Mouse (Mus musculus): Measurements from ENCODE around the gene Tmem108. TPM values are rescaled to one million over a fixed set of nuclear protein-coding genes. Genes with fewer than 3 reads are reported as not detected.

Gene Tmem108
- polyA plus RNA-seq, 1 experiment from 2014 or later, result 33.0 TPM

GRCm38 (mm10) chr9:103471784-103472183, 289.9 kb downstream of the Tmem108 start:
- Histone ChIP-seq H3K4me1 (peaks cover 29% of the 10 kb centered on the region), H3K27me3 (replicated peaks) (no peaks in the 10 kb centered on the region), H3K9me3 (no peaks in the 10 kb centered on the region), H3K4me3 (no peak overlapping the region), H3K36me3 (replicated peaks) (no peaks in the 10 kb centered on the region), H3K27ac (0 out of 2 replicates have a peak overlapping the region, but pooled peaks have one; percentile 1), H3K4me2 (peak overlapping the region; percentile 23; the same call in 1 of the 2 replicates), H3K9ac (no peak overlapping the region)
- 12% methylated on average over 11 of the region's 11 CpGs for WGBS
- no peak for ATAC-seq (replicated peaks)

GRCm38 (mm10) chr9:103469516-103469915, 292.1 kb downstream of the Tmem108 start:
- Histone ChIP-seq H3K4me2 (no peak overlapping the region), H3K9me3 (no peaks in the 10 kb centered on the region), H3K9ac (no peak overlapping the region), H3K4me1 (peaks cover 35% of the 10 kb centered on the region), H3K4me3 (no peak overlapping the region), H3K27ac (no peak overlapping the region), H3K36me3 (replicated peaks) (no peaks in the 10 kb centered on the region), H3K27me3 (replicated peaks) (no peaks in the 10 kb centered on the region)
- WGBS, result 75% methylated on average over 5 of the region's 5 CpGs
- no peak for ATAC-seq (replicated peaks)

- Histone ChIP-seq H3K27ac (no peak overlapping the region), H3K9me3 (no peaks in the 10 kb centered on the region), H3K4me2 (no peak overlapping the region), H3K4me1 (peaks cover 29% of the 10 kb centered on the region), H3K27me3 (replicated peaks) (no peaks in the 10 kb centered on the region), H3K36me3 (replicated peaks) (no peaks in the 10 kb centered on the region), H3K9ac (no peak overlapping the region), H3K4me3 (no peak overlapping the region)
- no peak for ATAC-seq (replicated peaks)
- 75% methylated on average over 7 of the region's 7 CpGs for WGBS
Observed at GRCm38 (mm10) chr9:103468911-103469310, 292.7 kb downstream of the Tmem108 start.

GRCm38 (mm10) chr9:103465711-103466220, 295.9 kb downstream of the Tmem108 start:
- Histone ChIP-seq H3K36me3 (replicated peaks) (no peaks in the 10 kb centered on the region), H3K9ac (no peak overlapping the region), H3K4me2 (0 out of 2 replicates have a peak overlapping the region, but pooled peaks have one; percentile 5), H3K4me3 (no peak overlapping the region), H3K4me1 (peaks cover 15% of the 10 kb centered on the region), H3K9me3 (no peaks in the 10 kb centered on the region), H3K27ac (peak overlapping the region; percentile 76), H3K27me3 (replicated peaks) (no peaks in the 10 kb centered on the region)
- WGBS, result 10% methylated on average over 13 of the region's 13 CpGs
- peak; percentile 85 for ATAC-seq (replicated peaks)

GRCm38 (mm10) chr9:103465293-103465692, 296.3 kb downstream of the Tmem108 start:
- 8% methylated on average over 1 of the region's 1 CpGs for WGBS
- peaks cover 12% of the 10 kb centered on the region for H3K4me1 ChIP-seq
- H3K4me2 ChIP-seq, result 0 out of 2 replicates have a peak overlapping the region, but pooled peaks have one; percentile 5
- peak; percentile 72; the same call in 1 of the 2 replicates for ATAC-seq (replicated peaks)
- no peaks in the 10 kb centered on the region for H3K27me3 ChIP-seq (replicated peaks)
- H3K4me3 ChIP-seq, result no peak overlapping the region
- no peaks in the 10 kb centered on the region for H3K9me3 ChIP-seq
- no peaks in the 10 kb centered on the region for H3K36me3 ChIP-seq (replicated peaks)
- H3K27ac ChIP-seq, result peak overlapping the region; percentile 76
- H3K9ac ChIP-seq, result no peak overlapping the region

GRCm38 (mm10) chr9:103463833-103464232, 297.8 kb downstream of the Tmem108 start:
- no peaks in the 10 kb centered on the region for H3K9me3 ChIP-seq
- no peaks in the 10 kb centered on the region for H3K27me3 ChIP-seq (replicated peaks)
- H3K4me2 ChIP-seq, result no peak overlapping the region
- no peak overlapping the region for H3K27ac ChIP-seq
- H3K36me3 ChIP-seq (replicated peaks), result no peaks in the 10 kb centered on the region
- no peak for ATAC-seq (replicated peaks)
- H3K9ac ChIP-seq, result no peak overlapping the region
- no peak overlapping the region for H3K4me3 ChIP-seq
- 63% methylated on average over 6 of the region's 6 CpGs for WGBS
- H3K4me1 ChIP-seq, result peaks cover 12% of the 10 kb centered on the region

GRCm38 (mm10) chr9:103459839-103460238, 301.8 kb downstream of the Tmem108 start:
- H3K36me3 ChIP-seq (replicated peaks), result no peaks in the 10 kb centered on the region
- no peak overlapping the region for H3K9ac ChIP-seq
- no peaks in the 10 kb centered on the region for H3K4me1 ChIP-seq
- H3K27ac ChIP-seq, result no peak overlapping the region
- no peaks in the 10 kb centered on the region for H3K27me3 ChIP-seq (replicated peaks)
- ATAC-seq (replicated peaks), result no peak
- H3K4me2 ChIP-seq, result no peak overlapping the region
- H3K9me3 ChIP-seq, result no peaks in the 10 kb centered on the region
- no peak overlapping the region for H3K4me3 ChIP-seq
- WGBS, result 59% methylated on average over 2 of the region's 2 CpGs

- H3K4me1 ChIP-seq, result no peaks in the 10 kb centered on the region
- no peaks in the 10 kb centered on the region for H3K9me3 ChIP-seq
- ATAC-seq (replicated peaks), result no peak
- WGBS, result 97% methylated on average over 1 of the region's 1 CpGs
- H3K27me3 ChIP-seq (replicated peaks), result no peaks in the 10 kb centered on the region
- no peaks in the 10 kb centered on the region for H3K36me3 ChIP-seq (replicated peaks)
- H3K4me3 ChIP-seq, result no peak overlapping the region
- H3K4me2 ChIP-seq, result no peak overlapping the region
- H3K9ac ChIP-seq, result no peak overlapping the region
- H3K27ac ChIP-seq, result no peak overlapping the region
Observed at GRCm38 (mm10) chr9:103459307-103459706, 302.3 kb downstream of the Tmem108 start.

GRCm38 (mm10) chr9:103449651-103450050, 312.0 kb downstream of the Tmem108 start:
- no peak overlapping the region for H3K27ac ChIP-seq
- no peaks in the 10 kb centered on the region for H3K27me3 ChIP-seq (replicated peaks)
- no peak overlapping the region for H3K4me3 ChIP-seq
- ATAC-seq (replicated peaks), result no peak
- no peaks in the 10 kb centered on the region for H3K36me3 ChIP-seq (replicated peaks)
- H3K9ac ChIP-seq, result no peak overlapping the region
- H3K9me3 ChIP-seq, result no peaks in the 10 kb centered on the region
- H3K4me2 ChIP-seq, result no peak overlapping the region
- 65% methylated on average over 6 of the region's 6 CpGs for WGBS
- H3K4me1 ChIP-seq, result peaks cover 2% of the 10 kb centered on the region; the same call in 1 of the 2 replicates

GRCm38 (mm10) chr9:103449092-103449491, 312.5 kb downstream of the Tmem108 start:
- H3K4me1 ChIP-seq, result peaks cover 6% of the 10 kb centered on the region
- no peaks in the 10 kb centered on the region for H3K36me3 ChIP-seq (replicated peaks)
- H3K9ac ChIP-seq, result no peak overlapping the region
- H3K4me3 ChIP-seq, result no peak overlapping the region
- H3K27ac ChIP-seq, result no peak overlapping the region
- ATAC-seq (replicated peaks), result no peak
- no peak overlapping the region for H3K4me2 ChIP-seq
- H3K9me3 ChIP-seq, result no peaks in the 10 kb centered on the region
- 88% methylated on average over 7 of the region's 7 CpGs for WGBS
- H3K27me3 ChIP-seq (replicated peaks), result no peaks in the 10 kb centered on the region

GRCm38 (mm10) chr9:103444656-103445055, 317.0 kb downstream of the Tmem108 start:
- no peaks in the 10 kb centered on the region for H3K27me3 ChIP-seq (replicated peaks)
- peaks cover 28% of the 10 kb centered on the region for H3K4me1 ChIP-seq
- no peak for ATAC-seq (replicated peaks)
- no peak overlapping the region for H3K27ac ChIP-seq
- H3K36me3 ChIP-seq (replicated peaks), result no peaks in the 10 kb centered on the region
- 91% methylated on average over 5 of the region's 5 CpGs for WGBS
- no peak overlapping the region for H3K9ac ChIP-seq
- no peak overlapping the region for H3K4me3 ChIP-seq
- no peak overlapping the region for H3K4me2 ChIP-seq
- H3K9me3 ChIP-seq, result no peaks in the 10 kb centered on the region

GRCm38 (mm10) chr9:103443824-103444185, 317.8 kb downstream of the Tmem108 start:
- Histone ChIP-seq H3K9ac (no peak overlapping the region), H3K4me3 (no peak overlapping the region), H3K27ac (peak overlapping the region; percentile 75), H3K4me1 (peaks cover 28% of the 10 kb centered on the region), H3K36me3 (replicated peaks) (no peaks in the 10 kb centered on the region), H3K4me2 (peak overlapping the region; percentile 18), H3K27me3 (replicated peaks) (no peaks in the 10 kb centered on the region), H3K9me3 (no peaks in the 10 kb centered on the region)
- WGBS, result 18% methylated on average over 7 of the region's 7 CpGs
- peak; percentile 39; the same call in 1 of the 2 replicates for ATAC-seq (replicated peaks)

GRCm38 (mm10) chr9:103443121-103443823, 318.4 kb downstream of the Tmem108 start:
- H3K4me1 ChIP-seq, result peaks cover 28% of the 10 kb centered on the region
- H3K9me3 ChIP-seq, result no peaks in the 10 kb centered on the region
- no peaks in the 10 kb centered on the region for H3K36me3 ChIP-seq (replicated peaks)
- peak overlapping the region; percentile 18 for H3K4me2 ChIP-seq
- no peaks in the 10 kb centered on the region for H3K27me3 ChIP-seq (replicated peaks)
- H3K4me3 ChIP-seq, result no peak overlapping the region
- no peak overlapping the region for H3K9ac ChIP-seq
- peak overlapping the region; percentile 75 for H3K27ac ChIP-seq
- 12% methylated on average over 13 of the region's 13 CpGs for WGBS
- peak; percentile 77 for ATAC-seq (replicated peaks)

All from midbrain, embryonic 15.5 days (tissue).